Mouse (Mus musculus) cerebellum, adult 11 months (tissue): ENCODE results near the gene Pitpna.

ENCODE experiments used
- DNase-seq: peaks from one replicate; pipeline ENCODE4 v3.0.0; 2022

The Pitpna gene

GRCm38 (mm10) chr11:75660941-75661800, 73.3 kb downstream of the Pitpna start:
- no peak for DNase-seq

DNA sequence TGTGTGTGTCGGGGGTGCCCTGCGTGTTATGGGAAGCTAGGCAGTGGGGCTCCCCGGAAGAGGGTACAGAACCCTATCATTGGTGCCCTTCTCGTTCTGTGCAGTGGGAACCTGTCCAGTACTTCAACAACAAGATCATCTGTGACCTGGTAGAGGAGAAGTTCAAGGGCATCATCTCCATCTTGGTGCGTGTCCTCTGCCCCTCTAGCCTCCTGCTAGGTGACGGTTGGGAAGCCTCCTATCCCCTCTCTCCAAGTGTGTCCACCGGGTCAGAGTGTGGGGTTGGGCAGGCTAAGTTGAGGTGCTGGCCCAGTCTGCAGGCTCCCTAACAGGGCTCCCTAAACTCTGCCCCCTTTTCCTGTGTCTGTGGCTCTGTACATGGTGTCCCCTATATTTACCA, 74.2 kb downstream of the Pitpna start:
- DNase-seq, result no peak

DNA sequence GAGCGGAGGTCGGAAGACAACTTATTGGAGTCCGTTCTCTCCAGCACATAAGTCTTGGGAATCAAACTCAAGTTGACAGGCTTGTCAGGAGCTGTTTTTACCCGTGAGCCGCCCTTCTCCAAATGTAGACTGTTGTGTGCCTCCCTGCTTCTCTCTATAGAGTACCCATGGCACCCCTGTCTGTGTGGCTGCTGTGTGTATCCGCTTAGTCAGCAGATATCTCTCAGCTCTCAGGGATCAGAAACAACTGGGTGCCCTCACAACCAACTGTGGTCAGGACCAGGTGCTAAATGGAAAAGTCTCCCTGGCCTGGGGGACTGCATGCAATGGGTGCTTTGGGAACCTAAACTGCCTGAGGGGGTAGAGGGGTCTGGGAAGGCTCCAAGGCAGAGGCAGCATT, 78.4 kb downstream of the Pitpna start:
- DNase-seq, result no peak

DNA sequence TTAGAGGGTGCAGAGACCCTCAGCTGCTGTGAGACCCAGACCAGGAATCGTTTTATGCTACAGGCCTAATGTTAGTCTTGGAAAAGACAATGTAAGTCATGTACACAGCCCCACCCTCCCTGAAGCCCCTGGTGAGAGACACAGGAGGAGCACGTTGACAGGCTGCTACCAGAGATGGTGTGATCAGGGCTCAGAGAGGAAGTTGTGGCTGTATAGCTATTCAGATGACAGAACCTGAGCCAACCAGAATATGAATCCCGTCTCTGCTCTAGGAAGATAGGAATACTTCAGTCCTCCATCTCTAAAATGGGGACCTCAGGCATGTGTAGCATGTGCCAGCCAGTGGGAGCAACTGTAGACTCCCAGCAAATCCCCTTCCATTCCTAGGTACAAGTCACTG, 80.7 kb downstream of the Pitpna start:
- DNase-seq, result no peak

GRCm38 (mm10) chr11:75669176-75669852, 81.4 kb downstream of the Pitpna start:
- no peak for DNase-seq

GRCm38 (mm10) chr11:75669853-75670200, 81.9 kb downstream of the Pitpna start:
- no peak for DNase-seq

DNA sequence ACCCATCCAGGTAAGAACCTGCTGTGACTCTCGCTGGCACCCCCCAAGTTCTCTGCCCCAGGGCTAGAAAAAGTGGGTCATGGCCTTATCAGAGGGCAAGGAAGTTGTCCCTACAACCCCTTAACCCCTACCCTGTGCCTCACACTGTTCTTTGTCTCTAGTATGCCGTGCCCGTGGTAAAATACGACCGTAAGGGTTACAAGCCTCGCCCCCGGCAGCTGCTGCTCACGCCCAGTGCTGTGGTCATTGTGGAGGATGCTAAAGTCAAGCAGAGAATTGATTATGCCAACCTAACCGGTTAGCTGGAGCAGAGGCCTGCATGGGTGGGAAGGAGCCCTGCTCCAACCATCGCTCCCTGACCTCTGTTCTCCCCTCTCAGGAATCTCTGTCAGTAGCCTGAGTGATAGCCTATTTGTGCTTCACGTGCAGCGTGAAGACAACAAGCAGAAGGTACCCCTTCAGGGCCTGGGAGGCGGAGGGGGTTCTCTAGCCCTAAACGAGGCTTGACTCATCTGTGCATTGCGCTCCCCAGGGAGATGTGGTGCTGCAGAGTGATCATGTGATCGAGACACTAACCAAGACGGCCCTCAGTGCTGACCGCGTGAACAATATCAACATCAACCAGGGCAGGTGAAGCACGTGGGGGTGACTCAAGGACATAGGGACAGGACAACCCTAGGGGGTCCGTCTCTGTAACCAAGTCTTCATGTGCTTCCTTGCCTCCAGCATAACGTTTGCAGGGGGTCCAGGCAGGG, 83.7 kb downstream of the Pitpna start:
- no peak for DNase-seq

DNA sequence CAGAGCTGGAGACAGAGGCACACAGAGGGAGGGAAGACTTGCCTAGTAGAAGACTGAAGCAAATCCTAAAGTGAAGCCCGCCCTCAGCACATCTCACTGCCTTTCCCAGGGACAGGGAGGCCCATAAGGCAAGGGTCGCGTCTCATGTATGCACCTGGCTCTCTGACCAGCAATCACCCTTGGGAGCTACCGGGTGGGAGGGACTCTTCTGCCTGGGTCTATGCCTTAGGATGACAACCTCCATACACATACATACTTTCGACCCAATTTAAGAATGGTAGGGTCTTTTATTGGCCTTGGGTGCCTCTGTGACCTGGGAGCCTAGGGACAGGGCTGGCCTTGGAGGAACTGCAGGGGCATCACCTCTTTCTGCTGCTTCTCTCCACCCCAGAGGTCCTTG, 85.5 kb downstream of the Pitpna start:
- no peak for DNase-seq

DNA sequence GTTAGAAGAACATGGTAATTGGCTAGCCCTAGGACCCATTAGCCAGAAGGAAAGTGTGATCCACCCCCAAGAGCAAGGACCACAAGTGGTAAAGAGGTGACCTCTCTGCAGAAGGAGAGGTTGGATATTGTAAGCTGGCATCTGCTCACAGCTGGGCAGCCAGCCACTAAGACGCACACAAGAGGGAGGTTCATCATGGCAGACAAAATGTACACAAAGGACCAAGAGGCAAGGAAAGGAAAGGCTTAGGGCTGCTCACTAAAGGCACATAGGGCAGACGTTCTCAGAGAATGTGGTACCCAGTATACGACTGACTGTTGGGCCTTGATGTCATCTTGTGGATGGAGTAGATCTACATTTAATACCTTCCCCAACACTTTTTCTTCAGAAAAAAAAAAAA, 87.0 kb downstream of the Pitpna start:
- no peak for DNase-seq

GRCm38 (mm10) chr11:75677881-75678746, 90.2 kb downstream of the Pitpna start:
- DNase-seq, result no peak
